Mouse (Mus musculus) hindbrain, embryonic 12.5 days (tissue): ENCODE measurements around the gene Tbc1d16. TPM values are rescaled to one million over a fixed set of nuclear protein-coding genes. Genes with fewer than 3 reads are reported as not detected.
A peak's percentile ranks its signal among the peaks of the same experiment; 100 is the strongest.

ENCODE experiments used
- ATAC-seq: fragments of 200-750 bp; cut with Nextera tagmentation; 2 replicates; pipeline ENCODE4 v1.8.0; 2017; ENCODE audit warnings: moderate TSS enrichment; ENCODE audit not compliant: low FRiP score
- H3K27ac ChIP-seq: fragments of 300-500 bp; sonication (generic); 2 replicates; pipeline ENCODE4 v1.5.1; 2016; ENCODE audit warnings: mild to moderate bottlenecking
- H3K27me3 ChIP-seq: fragments of 300-500 bp; sonication (generic); 2 replicates; pipeline ENCODE4 v1.6.1; 2016; ENCODE audit warnings: mild to moderate bottlenecking
- H3K36me3 ChIP-seq: fragments of 300-500 bp; sonication (generic); 2 replicates; pipeline ENCODE4 v1.6.1; 2016; ENCODE audit warnings: mild to moderate bottlenecking
- H3K4me1 ChIP-seq: fragments of 300-500 bp; sonication (generic); 2 replicates; pipeline ENCODE4 v1.6.1; 2016
- H3K4me2 ChIP-seq: fragments of 300-500 bp; sonication (generic); replicated peaks from 2 replicates; pipeline ENCODE4 v1.6.1; 2016; ENCODE audit warnings: mild to moderate bottlenecking
- H3K4me3 ChIP-seq: fragments of 300-500 bp; sonication (generic); 2 replicates; pipeline ENCODE4 v1.5.1; 2016; ENCODE audit warnings: mild to moderate bottlenecking
- H3K9ac ChIP-seq: fragments of 300-500 bp; sonication (generic); 2 replicates; pipeline ENCODE4 v1.6.1; 2016; ENCODE audit warnings: mild to moderate bottlenecking, moderate library complexity
- H3K9me3 ChIP-seq: fragments of 300-500 bp; sonication (generic); replicated peaks from 2 replicates; pipeline ENCODE4 v1.6.1; 2016; ENCODE audit warnings: mild to moderate bottlenecking
- WGBS: fragments of 180-500 bp; shearing (Covaris S2); methylation state at CpG from one replicate; pipeline ENCODE4 v1.1.7; 2016; 5-methylcytosine and 5-hydroxymethylcytosine counted together
- polyA plus RNA-seq: library from polyadenylated mRNA; unstranded; fragments of >200 nt; fragmentation: Nextera tagmentation; extraction: Ambion mirVana; gene quantifications from 2 replicates; pipeline ENCODE4 v1.2.1, GENCODE M21; 2016

Tbc1d16 gene
- polyA plus RNA-seq, 1 experiment from 2014 or later, result 36.7 TPM

GRCm38 (mm10) chr11:119197618-119198563 lies 30.4 kb downstream of the Tbc1d16 start:
- H3K9me3 ChIP-seq, result no peaks in the 10 kb centered on the region
- no peak overlapping the region for H3K4me2 ChIP-seq
- ATAC-seq, result 0 out of 2 replicates have a peak, but pooled peaks have one; percentile 48
- H3K9ac ChIP-seq, result 0 out of 2 replicates have a peak overlapping the region, but pooled peaks have one; percentile 32
- WGBS, result 87% methylated on average over 18 of the region's 18 CpGs
- peaks cover 22% of the 10 kb centered on the region for H3K36me3 ChIP-seq
- no peak overlapping the region for H3K27ac ChIP-seq
- no peaks in the 10 kb centered on the region; the same call in 1 of the 2 replicates for H3K4me1 ChIP-seq
- H3K4me3 ChIP-seq, result no peak overlapping the region
- H3K27me3 ChIP-seq, result no peaks in the 10 kb centered on the region

GRCm38 (mm10) chr11:119192605-119193004 lies 35.7 kb downstream of the Tbc1d16 start:
- no peaks in the 10 kb centered on the region for H3K27me3 ChIP-seq
- H3K27ac ChIP-seq, result no peak overlapping the region
- H3K9ac ChIP-seq, result no peak overlapping the region
- no peak overlapping the region for H3K4me2 ChIP-seq
- 0 out of 2 replicates have a peak, but pooled peaks cover 10% of the 10 kb centered on the region for H3K36me3 ChIP-seq
- 90% methylated on average over 9 of the region's 9 CpGs for WGBS
- peaks cover 32% of the 10 kb centered on the region for H3K4me1 ChIP-seq
- no peak for ATAC-seq
- no peak overlapping the region for H3K4me3 ChIP-seq
- no peaks in the 10 kb centered on the region for H3K9me3 ChIP-seq

GRCm38 (mm10) chr11:119192176-119192575 lies 36.1 kb downstream of the Tbc1d16 start:
- 91% methylated on average over 5 of the region's 5 CpGs for WGBS
- Histone ChIP-seq H3K9me3 (no peaks in the 10 kb centered on the region), H3K27ac (no peak overlapping the region), H3K36me3 (0 out of 2 replicates have a peak, but pooled peaks cover 5% of the 10 kb centered on the region), H3K4me3 (no peak overlapping the region), H3K4me1 (peaks cover 36% of the 10 kb centered on the region), H3K27me3 (no peaks in the 10 kb centered on the region), H3K4me2 (no peak overlapping the region), H3K9ac (peak overlapping the region; percentile 18; the same call in 1 of the 2 replicates)
- ATAC-seq, result no peak

GRCm38 (mm10) chr11:119191606-119192081 lies 36.7 kb downstream of the Tbc1d16 start:
- H3K4me2 ChIP-seq, result no peak overlapping the region
- no peaks in the 10 kb centered on the region for H3K27me3 ChIP-seq
- H3K9me3 ChIP-seq, result no peaks in the 10 kb centered on the region
- WGBS, result 82% methylated on average over 9 of the region's 9 CpGs
- ATAC-seq, result no peak
- H3K4me3 ChIP-seq, result no peak overlapping the region
- peak overlapping the region; percentile 61; the same call in 1 of the 2 replicates for H3K27ac ChIP-seq
- peak overlapping the region; percentile 18; the same call in 1 of the 2 replicates for H3K9ac ChIP-seq
- peaks cover 40% of the 10 kb centered on the region for H3K4me1 ChIP-seq
- H3K36me3 ChIP-seq, result no peaks in the 10 kb centered on the region

- no peak overlapping the region for H3K4me2 ChIP-seq
- H3K4me3 ChIP-seq, result no peak overlapping the region
- H3K9me3 ChIP-seq, result no peaks in the 10 kb centered on the region
- H3K9ac ChIP-seq, result peak overlapping the region; percentile 44
- H3K27me3 ChIP-seq, result no peaks in the 10 kb centered on the region
- H3K36me3 ChIP-seq, result no peaks in the 10 kb centered on the region
- peak; percentile 86 for ATAC-seq
- peak overlapping the region; percentile 61 for H3K27ac ChIP-seq
- peaks cover 40% of the 10 kb centered on the region for H3K4me1 ChIP-seq
- WGBS, result 29% methylated on average over 11 of the region's 11 CpGs
Measured at GRCm38 (mm10) chr11:119190498-119190897, 37.8 kb downstream of the Tbc1d16 start.

GRCm38 (mm10) chr11:119189319-119189718 lies 39.0 kb downstream of the Tbc1d16 start:
- peaks cover 41% of the 10 kb centered on the region for H3K4me1 ChIP-seq
- H3K27me3 ChIP-seq, result no peaks in the 10 kb centered on the region
- no peak overlapping the region for H3K4me3 ChIP-seq
- H3K9ac ChIP-seq, result no peak overlapping the region
- H3K27ac ChIP-seq, result no peak overlapping the region
- H3K9me3 ChIP-seq, result no peaks in the 10 kb centered on the region
- H3K36me3 ChIP-seq, result no peaks in the 10 kb centered on the region
- 85% methylated on average over 3 of the region's 3 CpGs for WGBS
- no peak overlapping the region for H3K4me2 ChIP-seq
- ATAC-seq, result no peak

- no peak for ATAC-seq
- Histone ChIP-seq H3K4me1 (peaks cover 50% of the 10 kb centered on the region), H3K36me3 (no peaks in the 10 kb centered on the region), H3K27me3 (no peaks in the 10 kb centered on the region), H3K27ac (no peak overlapping the region), H3K4me2 (no peak overlapping the region), H3K9ac (no peak overlapping the region), H3K4me3 (no peak overlapping the region), H3K9me3 (no peaks in the 10 kb centered on the region)
- 60% methylated on average over 6 of the region's 6 CpGs for WGBS
Measured at GRCm38 (mm10) chr11:119188389-119188788, 39.9 kb downstream of the Tbc1d16 start.

GRCm38 (mm10) chr11:119187800-119188197 lies 40.5 kb downstream of the Tbc1d16 start:
- Histone ChIP-seq H3K27me3 (no peaks in the 10 kb centered on the region), H3K4me1 (peaks cover 56% of the 10 kb centered on the region), H3K9ac (no peak overlapping the region), H3K4me2 (no peak overlapping the region), H3K4me3 (no peak overlapping the region), H3K36me3 (no peaks in the 10 kb centered on the region), H3K27ac (no peak overlapping the region), H3K9me3 (no peaks in the 10 kb centered on the region)
- ATAC-seq, result no peak
- 51% methylated on average over 10 of the region's 10 CpGs for WGBS

- WGBS, result 42% methylated on average over 25 of the region's 25 CpGs
- no peak overlapping the region for H3K27ac ChIP-seq
Measured at GRCm38 (mm10) chr11:119186989-119187799, 41.1 kb downstream of the Tbc1d16 start.

GRCm38 (mm10) chr11:119186381-119186780 lies 41.9 kb downstream of the Tbc1d16 start:
- ATAC-seq, result no peak
- H3K4me2 ChIP-seq, result no peak overlapping the region
- no peaks in the 10 kb centered on the region for H3K27me3 ChIP-seq
- no peak overlapping the region for H3K9ac ChIP-seq
- no peaks in the 10 kb centered on the region for H3K36me3 ChIP-seq
- H3K9me3 ChIP-seq, result no peaks in the 10 kb centered on the region
- WGBS, result 93% methylated on average over 3 of the region's 3 CpGs
- H3K4me3 ChIP-seq, result no peak overlapping the region
- peaks cover 66% of the 10 kb centered on the region for H3K4me1 ChIP-seq
- H3K27ac ChIP-seq, result no peak overlapping the region

More at GRCm38 (mm10) chr11:119186989-119187799, 41.1 kb downstream of the Tbc1d16 start:
- Histone ChIP-seq H3K4me3 (no peak overlapping the region), H3K9me3 (no peaks in the 10 kb centered on the region), H3K27me3 (no peaks in the 10 kb centered on the region), H3K4me1 (peaks cover 58% of the 10 kb centered on the region), H3K4me2 (no peak overlapping the region), H3K9ac (no peak overlapping the region), H3K36me3 (no peaks in the 10 kb centered on the region)
- peak; percentile 20 for ATAC-seq

- Histone ChIP-seq H3K4me3 (no peak overlapping the region), H3K27me3 (no peaks in the 10 kb centered on the region), H3K9me3 (no peaks in the 10 kb centered on the region), H3K27ac (peak overlapping the region; percentile 69), H3K4me1 (peaks cover 62% of the 10 kb centered on the region), H3K36me3 (no peaks in the 10 kb centered on the region), H3K4me2 (no peak overlapping the region), H3K9ac (no peak overlapping the region)
- 73% methylated on average over 15 of the region's 15 CpGs for WGBS
- no peak for ATAC-seq
Measured at GRCm38 (mm10) chr11:119183684-119184310, 44.5 kb downstream of the Tbc1d16 start.
